Mouse (Mus musculus) myocyte (in vitro differentiated cells): ENCODE measurements around the gene Phlda2. TPM values are rescaled to one million over a fixed set of nuclear protein-coding genes. Genes with fewer than 3 reads are reported as not detected.

Source experiments
- H3K27me3 ChIP-seq: one replicate; pipeline ENCODE4 v1.6.1; 2011; ENCODE audit not compliant: control insufficient read depth, insufficient read depth, insufficient read length
- H3K36me3 ChIP-seq: one replicate; pipeline ENCODE4 v1.6.1; 2011; ENCODE audit not compliant: control insufficient read depth, insufficient read depth
- H3K4me2 ChIP-seq: one replicate; pipeline ENCODE4 v1.6.1; 2011; ENCODE audit warnings: low read depth, control low read depth
- H3K4me3 ChIP-seq: one replicate; pipeline ENCODE4 v1.5.1; 2011; ENCODE audit warnings: mild to moderate bottlenecking, control low read depth, moderate library complexity
- H3K79me2 ChIP-seq: one replicate; pipeline ENCODE4 v1.6.1; 2011; ENCODE audit not compliant: control insufficient read depth, insufficient read depth
- H3ac ChIP-seq: one replicate; pipeline ENCODE4 v1.6.1; 2011; ENCODE audit not compliant: control insufficient read depth, insufficient read length
- CEBPB ChIP-seq: IDR thresholded peaks from 2 replicates; pipeline ENCODE4 v1.6.1; 2011; ENCODE audit warnings: mild to moderate bottlenecking, moderate library complexity; ENCODE audit not compliant: poor library complexity, insufficient read depth, severe bottlenecking
- E2F4 ChIP-seq: IDR thresholded peaks from one replicate; pipeline ENCODE4 v1.6.1; 2011; ENCODE audit warnings: mild to moderate bottlenecking, control low read depth, moderate library complexity; ENCODE audit not compliant: insufficient read depth
- MAX ChIP-seq: IDR thresholded peaks from one replicate; pipeline ENCODE4 v1.6.1; 2011; ENCODE audit warnings: low read depth, mild to moderate bottlenecking, control low read depth
- MYOD1 ChIP-seq, 3 experiments: IDR thresholded peaks; one replicate each; pipeline ENCODE4 v1.6.1; 2011; ENCODE audit warnings: control low read depth in 2 of 3, low read depth in 2 of 3, mild to moderate bottlenecking in 2 of 3, moderate library complexity in 1 of 3; ENCODE audit not compliant: insufficient read length in 2 of 3, control insufficient read depth in 1 of 3
- MYOG ChIP-seq, 3 experiments: IDR thresholded peaks; one replicate each; pipeline ENCODE4 v1.6.1; 2011; ENCODE audit warnings: control low read depth in 2 of 3, low read depth in 2 of 3, mild to moderate bottlenecking in 2 of 3; ENCODE audit not compliant: insufficient read length in 2 of 3, control insufficient read depth in 1 of 3, insufficient read depth in 1 of 3
- POLR2A ChIP-seq: IDR thresholded peaks from one replicate; pipeline ENCODE4 v1.6.1; 2011; ENCODE audit warnings: low read depth, mild to moderate bottlenecking, control low read depth, moderate library complexity; ENCODE audit not compliant: insufficient read length
- POLR2AphosphoS2 ChIP-seq: IDR thresholded peaks from one replicate; pipeline ENCODE4 v1.6.1; 2011; ENCODE audit warnings: low read depth, control low read depth; ENCODE audit not compliant: insufficient read length
- REST ChIP-seq: IDR thresholded peaks from one replicate; pipeline ENCODE4 v1.6.1; 2011; ENCODE audit warnings: mild to moderate bottlenecking, control low read depth, moderate library complexity; ENCODE audit not compliant: insufficient read depth, insufficient read length
- SRF ChIP-seq: IDR thresholded peaks from one replicate; pipeline ENCODE4 v1.6.1; 2011; ENCODE audit warnings: low read depth; ENCODE audit not compliant: control insufficient read depth, insufficient read length
- TCF12 ChIP-seq: IDR thresholded peaks from one replicate; pipeline ENCODE4 v1.6.1; 2011; ENCODE audit warnings: mild to moderate bottlenecking, control low read depth; ENCODE audit not compliant: poor library complexity, insufficient read depth, severe bottlenecking
- TCF3 ChIP-seq: IDR thresholded peaks from one replicate; pipeline ENCODE4 v1.6.1; 2011; ENCODE audit warnings: low read depth, control low read depth; ENCODE audit not compliant: insufficient read length
- USF1 ChIP-seq: IDR thresholded peaks from one replicate; pipeline ENCODE4 v1.6.1; 2011; ENCODE audit warnings: low read depth, mild to moderate bottlenecking, control low read depth, moderate library complexity
- polyA plus RNA-seq: library from polyadenylated mRNA; unstranded; fragments of >200 nt; fragmentation: generic; extraction: Trizol; gene quantifications from one replicate; pipeline ENCODE4 v1.2.1, GENCODE M21; 2012; ENCODE audit warnings: missing spikeins

Gene Phlda2
- polyA plus RNA-seq, 1 experiment: not detected

DNA sequence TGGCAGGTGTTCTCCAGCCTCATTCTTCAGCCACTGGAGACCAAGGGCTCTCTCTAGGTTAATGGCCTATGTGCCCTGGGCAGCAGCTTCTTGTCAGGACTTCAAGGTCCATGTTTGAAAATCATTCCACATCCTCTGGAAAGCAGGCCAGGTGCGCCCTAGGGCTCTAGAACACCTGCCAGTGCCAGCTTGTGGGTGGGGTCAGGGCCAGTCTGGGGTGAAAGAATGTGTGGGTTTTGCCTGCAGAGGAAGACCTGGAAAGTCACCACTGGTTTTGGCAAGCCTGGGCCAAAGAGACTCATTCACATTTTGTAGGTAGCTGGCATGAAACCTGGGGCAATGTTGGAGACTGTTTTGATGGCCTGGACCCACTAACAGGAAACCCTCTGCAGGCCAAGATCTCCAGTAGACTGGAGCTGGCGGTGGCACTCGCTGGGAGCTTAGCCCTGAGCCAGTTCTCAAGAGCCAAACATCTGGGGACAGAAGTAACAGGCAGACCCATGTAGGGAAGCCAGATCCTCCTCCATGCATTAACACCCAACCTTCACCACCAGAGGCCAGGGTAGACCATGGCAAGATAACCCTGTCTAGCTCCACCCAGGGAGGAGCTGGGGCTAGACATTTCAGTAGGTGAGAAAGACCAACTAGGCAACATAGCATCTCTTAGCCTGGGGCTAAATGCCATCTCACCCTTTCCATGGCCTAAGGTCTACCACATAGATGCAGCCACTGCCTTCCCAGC, 7.8 kb upstream of the Phlda2 start:
- no peak overlapping the region for H3K4me3 ChIP-seq
- no peak overlapping the region for H3ac ChIP-seq
- peaks cover 7% of the 10 kb centered on the region for H3K36me3 ChIP-seq
- no peak overlapping the region for H3K4me2 ChIP-seq
- no peak for TF ChIP-seq MYOG (IDR thresholded peaks at IDR 0.05; ENCODE audit: control insufficient read depth in 1 of 3, insufficient read depth in 1 of 3, insufficient read length in 2 of 3, low read depth in 2 of 3)
- no peak for TF ChIP-seq POLR2A
- TF ChIP-seq POLR2AphosphoS2: no peak
- no peaks in the 10 kb centered on the region for H3K79me2 ChIP-seq
- no peaks in the 10 kb centered on the region for H3K27me3 ChIP-seq

DNA sequence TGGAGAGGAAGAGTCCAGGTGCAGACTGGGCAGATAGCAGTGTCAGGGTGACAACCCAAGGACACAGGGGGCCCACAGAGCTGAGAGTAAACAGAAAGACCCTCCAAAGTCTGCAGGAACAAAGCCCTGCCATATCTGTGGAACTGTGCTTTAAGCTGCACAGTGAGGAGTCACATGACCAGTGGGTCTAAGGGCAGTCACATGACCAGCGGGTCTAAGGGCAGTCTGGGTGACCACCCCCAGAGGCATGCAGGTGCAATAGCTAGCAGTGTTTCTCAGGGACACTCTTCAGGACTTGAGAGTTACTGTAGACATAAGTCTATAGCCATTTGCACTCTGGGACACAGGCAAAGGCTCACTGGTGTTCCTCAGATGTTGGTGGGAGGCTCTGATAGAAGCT, 6.6 kb upstream of the Phlda2 start:
- TF ChIP-seq TCF12 (no peak), POLR2A (no peak), MAX (no peak), POLR2AphosphoS2 (no peak), SRF (no peak), TCF3 (no peak), CEBPB (no peak), E2F4 (no peak), USF1 (no peak), REST (no peak), MYOG (IDR thresholded peaks at IDR 0.05; ENCODE audit: control insufficient read depth in 1 of 3, insufficient read depth in 1 of 3, insufficient read length in 2 of 3, low read depth in 2 of 3) (no peak), MYOD1 (IDR thresholded peaks at IDR 0.05; ENCODE audit: control insufficient read depth in 1 of 3, insufficient read length in 2 of 3, low read depth in 2 of 3) (no peak)
- Histone ChIP-seq H3K79me2 (no peaks in the 10 kb centered on the region), H3K27me3 (no peaks in the 10 kb centered on the region), H3K36me3 (peaks cover 3% of the 10 kb centered on the region), H3K4me2 (no peak overlapping the region), H3ac (no peak overlapping the region), H3K4me3 (no peak overlapping the region)

DNA sequence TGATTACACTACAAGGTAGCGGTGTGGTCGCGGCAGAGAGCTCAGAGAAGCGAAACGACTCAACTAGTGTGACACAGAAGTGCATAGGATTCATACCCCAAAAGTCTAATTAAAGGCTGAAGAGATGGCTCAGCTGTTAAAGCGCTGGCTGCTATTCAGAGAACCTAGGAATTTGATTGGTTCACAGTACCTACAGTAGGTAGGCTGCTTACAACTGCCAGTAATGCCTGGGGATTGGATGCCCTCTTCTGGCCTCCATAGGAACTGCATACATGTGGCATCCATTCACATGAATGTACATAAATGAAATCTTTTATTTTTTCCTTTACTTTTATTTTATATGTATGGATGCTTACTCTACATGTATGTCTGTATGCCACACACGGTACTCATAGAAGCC, 3.7 kb upstream of the Phlda2 start:
- Histone ChIP-seq H3ac (no peak overlapping the region), H3K27me3 (peaks cover 20% of the 10 kb centered on the region), H3K36me3 (no peaks in the 10 kb centered on the region), H3K4me3 (no peak overlapping the region), H3K79me2 (no peaks in the 10 kb centered on the region), H3K4me2 (no peak overlapping the region)
- TF ChIP-seq POLR2A (no peak), MYOD1 (IDR thresholded peaks at IDR 0.05; ENCODE audit: control insufficient read depth in 1 of 3, insufficient read length in 2 of 3, low read depth in 2 of 3) (no peak), E2F4 (no peak), POLR2AphosphoS2 (no peak), TCF12 (no peak), SRF (no peak)

DNA sequence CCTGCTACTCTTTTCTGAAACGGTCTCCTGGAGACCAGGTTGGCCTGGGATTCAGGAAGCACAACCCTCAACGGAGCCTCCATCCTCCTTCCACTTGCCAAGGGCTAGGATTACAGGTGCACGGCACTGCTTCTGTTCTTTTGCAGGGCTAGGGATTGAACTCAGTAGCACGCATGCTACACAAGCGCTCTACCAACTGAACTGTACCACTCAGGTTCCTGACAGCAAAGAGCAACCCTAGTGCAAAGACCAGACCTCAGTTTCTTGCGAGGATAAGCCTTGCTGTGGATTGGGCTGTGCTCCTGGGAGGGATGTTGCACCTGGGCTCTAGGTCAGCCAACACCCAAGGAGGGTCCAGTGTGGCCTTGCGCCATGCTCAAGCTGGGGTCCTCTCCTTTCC, 3.3 kb upstream of the Phlda2 start:
- H3K4me2 ChIP-seq: no peak overlapping the region
- no peak overlapping the region for H3ac ChIP-seq
- H3K36me3 ChIP-seq: no peaks in the 10 kb centered on the region
- H3K27me3 ChIP-seq: peaks cover 24% of the 10 kb centered on the region
- no peaks in the 10 kb centered on the region for H3K79me2 ChIP-seq
- H3K4me3 ChIP-seq: no peak overlapping the region
- TF ChIP-seq SRF: no peak

DNA sequence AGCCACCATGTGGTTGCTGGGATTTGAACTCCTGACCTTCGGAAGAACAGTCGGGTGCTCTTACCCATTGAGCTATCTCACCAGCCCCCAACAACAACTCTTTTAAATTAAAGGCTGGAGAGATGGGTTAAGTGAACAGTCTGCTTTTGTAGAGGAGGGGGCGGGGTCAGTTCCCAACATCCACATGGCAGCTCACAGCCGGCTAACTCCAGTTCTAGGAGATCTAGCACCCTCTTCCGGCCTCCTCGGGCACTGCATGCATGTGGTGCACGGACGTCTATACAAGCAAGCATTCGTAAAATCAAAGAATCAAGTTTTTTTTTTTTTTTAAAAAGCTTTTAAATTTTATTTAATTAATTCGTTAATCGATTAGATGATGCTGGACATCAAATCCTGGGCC, 2.9 kb upstream of the Phlda2 start:
- Histone ChIP-seq H3ac (no peak overlapping the region), H3K27me3 (peaks cover 24% of the 10 kb centered on the region), H3K4me2 (no peak overlapping the region), H3K4me3 (no peak overlapping the region), H3K36me3 (no peaks in the 10 kb centered on the region), H3K79me2 (no peaks in the 10 kb centered on the region)
- TF ChIP-seq E2F4 (no peak), REST (no peak), TCF12 (no peak), SRF (no peak), TCF3 (no peak), CEBPB (no peak), MYOG (IDR thresholded peaks at IDR 0.05; ENCODE audit: control insufficient read depth in 1 of 3, insufficient read depth in 1 of 3, insufficient read length in 2 of 3, low read depth in 2 of 3) (no peak), MYOD1 (IDR thresholded peaks at IDR 0.05; ENCODE audit: control insufficient read depth in 1 of 3, insufficient read length in 2 of 3, low read depth in 2 of 3) (no peak), POLR2A (no peak), MAX (no peak), POLR2AphosphoS2 (no peak)
